Mouse (Mus musculus) gastrocnemius, adult 18-20 months (tissue): ENCODE results near the gene Sqor. TPM values are rescaled to one million over a fixed set of nuclear protein-coding genes. Genes with fewer than 3 reads are reported as not detected.

Source experiments
- DNase-seq: peaks from one replicate; pipeline ENCODE4 v3.0.0; 2021; ENCODE audit warnings: low spot score
- total RNA-seq, 2 experiments: library from RNA; stranded (reverse); gene quantifications; 2 replicates each; pipeline ENCODE4 v1.2.3; 2021

Sqor gene
- total RNA-seq, 2 experiments from 2014 or later: 39.0 to 42.2 TPM

GRCm38 (mm10) chr2:122783730-122784129 lies 18.7 kb downstream of the Sqor start:
- no peak for DNase-seq

GRCm38 (mm10) chr2:122784701-122785100 lies 19.7 kb downstream of the Sqor start:
- DNase-seq: no peak

DNA sequence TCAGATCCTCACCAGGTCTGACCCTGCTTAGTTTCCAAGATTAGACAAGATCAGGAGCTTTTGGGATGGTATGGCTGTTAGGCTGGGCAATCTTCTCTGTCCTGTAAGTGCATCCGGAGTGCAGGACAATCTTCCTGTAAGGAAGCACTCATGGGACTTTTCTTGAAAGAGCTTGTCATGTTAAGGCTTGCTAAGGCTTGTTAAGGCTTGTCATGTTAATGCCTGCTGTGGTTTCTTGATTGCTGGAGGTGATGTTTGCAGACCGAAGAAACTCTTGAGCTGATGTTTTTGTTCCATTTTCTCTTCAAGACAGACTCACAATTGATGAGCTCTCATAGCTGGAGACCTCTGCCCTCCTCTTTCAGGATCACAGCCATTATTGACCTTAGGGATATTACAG lies 21.1 kb downstream of the Sqor start:
- DNase-seq: no peak

- DNase-seq: peak; percentile 25
These were observed 24.3 kb downstream of the Sqor start for GRCm38 (mm10) chr2:122789311-122789710.

DNA sequence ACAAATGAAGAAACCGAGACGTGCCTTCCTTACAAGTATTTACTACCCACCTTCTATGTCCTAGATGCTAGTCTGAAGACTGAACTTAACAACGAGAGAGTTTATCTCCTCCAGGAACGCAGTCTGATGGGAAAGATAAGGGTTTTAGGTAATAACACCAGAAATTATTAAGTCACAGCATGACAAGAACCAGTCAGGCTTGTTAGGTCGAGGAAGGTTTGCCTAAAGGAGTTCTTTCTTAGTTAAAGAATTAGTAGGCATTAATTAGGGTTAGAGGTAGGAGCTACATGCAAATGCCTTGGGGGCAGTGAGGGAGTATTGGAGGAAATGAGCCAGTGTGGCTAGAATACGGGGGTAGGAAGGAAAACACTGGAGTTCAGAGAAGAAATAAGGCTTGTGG lies 24.7 kb downstream of the Sqor start:
- no peak for DNase-seq

- no peak for DNase-seq
These were observed 39.4 kb downstream of the Sqor start for GRCm38 (mm10) chr2:122804392-122804791.

DNA sequence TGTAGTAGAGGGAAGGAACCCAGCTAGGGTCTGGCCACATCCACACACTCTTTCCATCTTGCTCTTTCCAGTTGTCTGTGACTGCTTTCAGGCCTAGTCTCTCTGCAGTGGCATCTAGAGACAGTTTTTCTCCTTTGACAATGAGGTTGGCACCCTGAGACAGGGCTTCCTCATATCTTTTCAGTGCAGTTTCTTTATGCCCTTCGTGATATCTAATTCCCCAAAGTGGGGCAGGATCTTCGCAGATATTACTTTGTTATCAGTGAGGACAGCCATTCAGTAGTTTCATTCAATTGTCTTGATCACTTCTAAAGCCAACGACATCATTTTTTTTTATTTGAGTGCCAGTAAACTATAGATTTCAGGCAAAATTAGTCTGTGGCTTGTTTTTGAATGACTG lies 41.0 kb downstream of the Sqor start:
- DNase-seq: no peak

- no peak for DNase-seq
These were observed 44.0 kb downstream of the Sqor start for GRCm38 (mm10) chr2:122809027-122809426.

DNA sequence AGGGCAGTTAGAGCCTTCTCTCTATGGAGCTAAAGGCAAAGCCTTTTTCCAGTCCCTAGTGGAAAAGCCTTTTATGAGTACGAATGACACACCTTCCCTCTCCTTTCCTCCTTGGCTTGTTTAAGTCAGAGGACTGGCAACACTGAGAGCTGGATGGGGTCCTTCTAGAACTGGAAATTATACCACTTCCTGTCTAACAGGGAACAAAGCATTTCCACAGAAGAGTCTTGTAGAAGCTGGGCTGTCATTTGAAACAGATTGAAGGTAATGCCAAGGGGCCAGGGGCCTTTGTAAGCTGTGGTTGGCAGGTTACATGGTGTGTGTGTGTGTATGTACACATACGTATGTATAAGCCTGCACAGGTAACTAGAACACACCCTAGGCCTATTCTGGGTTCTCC lies 51.9 kb downstream of the Sqor start:
- no peak for DNase-seq

DNA sequence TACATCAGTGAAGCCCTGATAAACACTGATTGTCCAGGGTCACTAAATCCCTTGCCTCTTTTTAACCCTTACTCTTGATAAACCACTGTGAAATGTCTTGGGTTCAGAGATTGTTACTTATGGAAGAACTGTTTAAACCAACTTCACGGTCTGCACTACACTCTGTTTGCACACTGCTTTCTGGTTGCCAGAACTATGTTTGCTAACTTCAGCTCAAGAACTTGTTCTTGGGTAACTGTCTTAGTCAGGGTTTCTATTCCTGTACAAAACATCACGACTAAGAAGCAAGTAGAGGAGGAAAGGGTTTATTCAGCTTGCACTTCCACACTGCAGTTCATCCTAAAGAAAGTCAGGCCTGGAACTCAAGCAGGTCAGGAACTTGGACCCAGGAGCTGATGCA lies 56.2 kb downstream of the Sqor start:
- no peak for DNase-seq

DNA sequence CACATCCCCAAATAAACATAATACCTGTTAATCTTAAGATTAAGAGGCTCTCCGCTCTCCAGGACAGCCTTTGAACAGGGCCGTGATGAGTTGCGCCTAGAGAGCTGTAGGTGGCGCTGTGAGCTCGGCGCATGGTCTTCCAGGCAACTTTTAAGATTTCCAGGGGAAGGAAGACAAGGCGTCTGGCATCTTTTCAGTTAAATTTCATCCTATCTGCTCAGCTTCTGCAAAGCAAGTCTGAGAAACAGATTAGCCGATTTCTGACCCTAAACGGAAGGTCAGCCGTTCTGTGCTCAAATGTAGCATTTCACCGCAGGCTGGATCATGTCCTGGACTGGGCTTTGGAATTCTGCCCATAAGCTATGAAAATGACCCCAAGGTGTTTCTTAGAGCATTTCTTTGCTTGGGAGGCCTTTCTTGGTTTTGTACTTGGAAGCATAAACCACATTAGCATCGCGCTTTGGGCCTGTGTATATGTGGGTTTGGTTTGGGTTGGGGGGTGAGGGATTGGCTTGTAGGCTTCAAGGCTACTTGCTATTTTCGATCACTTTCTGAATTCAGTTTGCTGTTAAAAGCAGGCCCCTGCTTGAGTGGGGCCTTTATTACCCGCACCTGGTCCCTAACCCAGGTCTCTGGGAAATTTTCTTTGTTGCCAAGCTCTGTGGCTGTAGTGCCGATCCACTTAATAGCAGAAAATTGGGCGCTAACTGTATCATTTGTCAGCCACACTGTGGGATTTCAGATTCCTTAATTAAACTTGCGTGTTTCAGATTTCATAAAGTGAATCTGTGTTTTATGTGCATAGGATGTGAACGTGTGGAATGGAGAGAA lies 60.6 kb downstream of the Sqor start:
- peak; percentile 4 for DNase-seq

DNA sequence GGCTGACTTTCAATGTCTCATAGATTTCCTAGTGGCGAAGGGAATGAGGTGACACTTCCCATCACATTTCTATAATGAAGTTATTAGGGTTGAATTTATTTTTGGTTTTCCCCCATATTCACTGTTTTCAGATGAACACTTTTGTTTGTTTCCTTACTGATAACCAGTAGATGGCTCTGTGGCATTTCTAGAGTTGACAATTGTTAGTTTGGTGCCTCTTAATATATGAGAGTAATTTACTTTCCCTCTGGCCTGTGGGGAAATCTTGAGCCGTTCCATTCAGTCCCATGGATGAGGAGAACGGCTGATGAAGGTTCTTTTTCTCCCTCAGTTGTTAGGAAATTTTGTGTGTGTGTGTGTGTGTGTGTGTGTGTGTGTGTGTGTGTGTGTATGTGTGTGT lies 61.3 kb downstream of the Sqor start:
- DNase-seq: no peak

GRCm38 (mm10) chr2:122854636-122855035 lies 89.6 kb downstream of the Sqor start:
- DNase-seq: no peak

GRCm38 (mm10) chr2:122855354-122855753 lies 90.3 kb downstream of the Sqor start:
- no peak for DNase-seq

Other genes starting within 250 kb of the Sqor start
- gene Gatm, start 153.9 kb upstream of the Sqor start, total RNA-seq: 1 to 10 TPM; 4.8 to 5.4 TPM
- not detected for gene AA467197, start 128.3 kb upstream of the Sqor start, total RNA-seq
- 10 to 100 TPM; 13.2 to 14.3 TPM for gene Slc30a4, start 62.6 kb upstream of the Sqor start, total RNA-seq
- gene Bloc1s6, start 26.7 kb upstream of the Sqor start, total RNA-seq: 10 to 100 TPM; 17.5 to 20.0 TPM